Mouse (Mus musculus): Measurements from ENCODE around the gene Slc25a39.
A peak's percentile ranks its signal among the peaks of the same experiment; 100 is the strongest.
"Not testable (repeated sequence)": the region's sequence is repeated elsewhere in the genome, so short reads cannot be mapped to it uniquely, and the experiment has no call there.

Gene Slc25a39

DNA sequence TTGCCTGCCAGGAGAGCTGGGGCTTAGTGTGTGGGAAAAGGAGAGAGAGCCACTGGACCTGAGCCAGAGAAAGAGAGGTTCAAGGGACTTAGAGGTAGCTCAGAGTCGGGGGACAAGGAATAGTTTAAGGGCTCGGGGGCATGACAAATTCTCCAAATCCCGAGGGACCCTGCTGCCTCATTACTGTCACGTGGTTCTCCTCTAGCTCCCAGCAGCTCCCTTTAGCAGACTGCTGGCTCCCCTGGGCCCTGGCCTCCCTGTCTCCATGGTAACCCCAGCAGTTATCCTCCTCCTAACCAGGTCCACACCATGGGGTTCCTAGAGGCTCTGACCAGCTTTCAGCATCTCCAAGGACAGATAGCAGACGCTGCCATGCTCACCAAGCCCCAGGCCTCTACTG, 12.5 kb downstream of the Slc25a39 start:
- DNase-seq (ENCODE audit: low spot score in 2 of 2) = no peak

DNA sequence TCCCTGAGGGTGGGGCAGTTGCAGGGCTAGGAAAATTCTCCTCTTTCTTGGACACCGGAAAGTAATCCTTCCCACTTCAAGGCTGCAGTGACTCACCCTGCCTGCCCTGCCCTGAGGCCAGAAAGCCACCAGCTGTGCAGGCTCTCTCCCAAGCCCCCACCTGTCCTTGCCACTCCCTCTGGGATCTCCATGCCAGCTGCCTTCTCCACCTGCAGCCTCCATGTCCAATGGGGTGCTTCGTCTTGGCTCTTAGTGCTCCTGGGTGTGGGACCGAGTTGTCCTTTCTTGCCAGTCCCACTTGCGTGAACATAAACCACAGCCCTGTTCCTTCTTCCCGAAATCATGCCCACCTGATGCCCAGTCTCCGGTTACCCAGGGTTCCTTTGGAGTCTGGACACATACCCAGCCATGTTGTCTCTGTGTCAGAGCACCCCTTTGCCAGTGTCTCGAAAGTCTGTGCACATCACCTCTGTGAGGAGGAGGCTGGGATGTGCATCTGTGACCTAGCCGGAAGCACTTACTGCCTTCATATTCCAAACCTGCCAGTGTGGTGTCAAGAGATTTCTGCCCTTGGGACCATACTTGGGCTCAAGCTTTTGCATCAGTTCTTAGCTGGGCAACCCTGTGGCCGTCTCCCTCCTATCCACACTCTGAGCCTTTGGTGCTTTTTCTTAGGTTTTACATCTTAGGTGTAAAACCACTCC, 13.2 kb downstream of the Slc25a39 start:
- no peak for DNase-seq (ENCODE audit: low spot score in 2 of 2)

DNA sequence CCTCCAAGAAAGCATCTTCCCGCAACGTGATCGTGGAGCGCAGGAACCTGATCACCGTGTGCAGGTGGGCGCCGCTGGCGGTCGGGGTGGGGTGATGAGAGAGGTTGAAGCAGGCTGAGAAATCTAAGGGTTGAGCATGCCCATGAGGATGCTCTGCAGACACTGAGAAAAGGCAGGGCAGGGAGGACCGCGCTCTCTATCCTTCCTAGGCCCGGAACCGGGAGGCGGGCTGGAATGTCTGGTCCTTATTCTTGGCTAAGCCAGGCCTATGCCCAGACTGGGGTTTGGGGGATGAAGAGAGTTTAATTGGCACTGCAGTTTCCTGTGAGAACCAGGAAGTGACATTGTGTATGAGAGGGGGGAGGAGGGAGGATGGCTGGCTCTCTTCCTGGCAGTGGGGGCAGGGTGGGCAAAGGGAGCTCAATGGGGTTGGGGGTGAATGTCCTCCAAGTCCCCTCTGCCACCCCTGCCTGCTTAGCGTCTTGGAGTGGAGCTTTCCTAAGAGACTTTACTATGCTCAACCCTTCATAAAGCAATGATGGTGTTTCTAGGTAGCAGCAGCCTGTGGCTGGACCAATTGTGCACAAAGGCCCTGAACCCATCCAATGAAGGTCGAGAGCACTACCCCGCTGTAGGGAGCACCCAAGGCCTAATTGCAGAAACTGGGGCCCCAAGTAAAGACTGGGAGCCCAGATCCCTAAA, 13.9 kb downstream of the Slc25a39 start:
- peak in 1 of 2 experiments; percentile 34 for DNase-seq (ENCODE audit: low spot score in 2 of 2)

DNA sequence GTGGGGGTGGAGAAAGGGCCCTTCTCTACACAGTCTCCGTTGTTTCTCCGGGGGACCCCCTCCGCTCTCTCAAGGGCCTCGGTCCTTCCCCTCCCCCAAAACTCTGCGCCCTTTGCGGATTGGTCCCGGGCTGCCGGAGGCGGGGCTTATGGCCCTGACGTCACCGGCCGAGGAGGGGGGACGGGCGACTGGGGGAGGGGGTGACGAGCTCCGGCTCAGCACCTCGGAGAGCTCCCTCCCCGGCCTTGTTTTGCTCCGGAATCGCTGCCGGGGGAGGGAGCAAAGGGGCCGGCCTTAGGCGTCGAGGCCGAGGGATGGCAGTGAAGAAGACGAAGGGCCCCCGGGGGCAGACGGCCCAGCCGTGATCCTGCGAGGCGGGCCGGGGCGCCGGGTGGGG, 14.5 kb downstream of the Slc25a39 start, which contains the start of gene Rundc3a:
TSS of gene Rundc3a (plus strand) at position 166 of the 397 bp plus-strand sequence.
- DNase-seq (ENCODE audit: low spot score in 2 of 2) = peak; percentile 91 to 95

DNA sequence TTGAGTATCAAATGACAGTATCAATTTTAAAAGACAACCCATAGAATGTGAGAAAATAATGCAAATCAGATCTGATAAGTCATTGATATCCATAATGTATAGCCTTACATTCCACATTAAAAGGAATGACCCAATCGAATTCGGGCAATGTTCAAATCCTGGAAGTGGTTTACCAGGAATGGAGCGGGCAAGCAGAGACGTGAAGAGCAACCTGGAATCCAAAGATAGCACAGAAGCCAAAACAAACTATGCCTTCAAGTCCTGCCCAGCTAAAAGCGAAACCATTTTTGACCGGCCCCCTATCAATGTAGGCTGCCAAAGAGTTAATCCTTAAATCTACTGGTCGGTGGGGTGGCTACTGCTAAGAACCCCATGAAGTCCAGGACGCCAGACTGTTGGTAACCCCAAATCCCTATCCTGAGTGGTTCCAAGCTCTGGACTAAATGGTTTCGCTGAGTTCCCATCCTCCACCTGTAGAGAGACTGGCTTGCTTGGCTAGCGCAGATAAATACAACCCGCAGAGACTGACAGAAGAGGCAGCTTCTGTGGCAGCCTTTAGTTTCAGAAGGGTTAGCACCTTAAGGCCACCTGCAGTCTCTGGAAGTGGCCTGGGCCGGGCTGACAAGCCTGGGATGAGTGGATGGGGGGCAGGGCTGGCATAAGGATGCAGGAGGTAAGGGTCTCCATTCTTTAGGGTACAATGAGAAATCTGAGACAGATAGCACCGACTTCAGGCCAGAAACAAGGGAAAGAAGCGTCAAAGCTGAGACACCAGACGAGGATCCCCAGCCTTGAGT, 15.1 kb downstream of the Slc25a39 start:
- DNase-seq (ENCODE audit: low spot score in 2 of 2) = no peak

DNA sequence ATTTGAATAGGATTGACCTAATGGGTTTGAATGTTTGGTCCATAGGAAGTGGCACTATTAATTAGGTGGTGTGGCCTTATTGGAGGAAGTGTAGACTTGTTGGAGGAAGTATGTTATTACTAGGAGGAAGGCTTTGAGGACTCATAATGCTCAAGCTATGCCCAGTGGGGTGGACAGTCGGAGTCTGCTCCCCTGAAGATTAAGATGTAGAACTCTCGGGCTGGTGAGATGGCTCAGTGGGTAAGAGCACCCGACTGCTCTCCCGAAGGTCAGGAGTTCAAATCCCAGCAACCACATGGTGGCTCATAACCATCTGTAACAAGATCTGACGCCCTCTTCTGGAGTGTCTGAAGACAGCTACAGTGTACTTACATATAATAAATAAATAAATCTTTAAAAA, 18.3 kb downstream of the Slc25a39 start:
- DNase-seq (ENCODE audit: low spot score in 2 of 2) = not testable (repeated sequence)

DNA sequence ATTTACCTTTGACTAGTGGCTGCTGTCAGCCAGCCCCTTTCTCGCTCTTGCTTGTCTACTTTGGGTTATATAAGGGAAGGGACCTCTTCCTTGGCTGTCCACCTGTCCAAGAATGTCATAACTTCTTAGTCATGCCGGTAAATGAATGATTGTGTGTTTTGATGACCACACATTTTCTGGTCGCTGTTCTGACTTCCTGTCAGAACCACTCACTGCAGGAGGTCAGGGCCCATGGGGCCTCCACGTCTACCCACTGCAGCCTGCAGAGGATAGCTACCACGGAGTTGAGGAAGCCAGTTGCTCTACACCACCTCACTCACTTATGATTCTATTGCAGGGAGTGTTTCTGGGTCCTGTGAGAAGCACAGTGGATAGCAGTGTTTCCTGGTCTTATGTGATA, 21.6 kb downstream of the Slc25a39 start:
- no peak for DNase-seq (ENCODE audit: low spot score in 2 of 2)

DNA sequence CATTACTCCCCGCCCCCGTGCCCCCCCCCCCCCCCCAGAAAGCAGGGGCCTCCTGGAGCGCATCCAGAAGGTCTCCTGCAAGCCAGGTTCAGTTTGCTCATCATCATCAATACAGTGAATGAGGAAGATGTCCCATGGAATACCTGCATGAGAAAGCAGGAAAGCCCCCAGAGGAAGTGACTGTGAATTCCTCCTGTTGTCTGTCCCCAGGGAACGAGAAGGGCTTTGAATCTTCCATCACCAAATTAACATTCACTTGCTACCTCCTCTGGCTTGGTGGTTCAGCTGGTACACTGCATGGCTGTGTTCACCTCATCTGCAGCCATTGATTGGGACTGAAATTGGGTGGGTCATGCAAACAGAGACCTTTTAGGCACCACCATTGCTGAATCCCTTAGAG, 22.7 kb downstream of the Slc25a39 start:
- DNase-seq (ENCODE audit: low spot score in 2 of 2) = no peak

DNA sequence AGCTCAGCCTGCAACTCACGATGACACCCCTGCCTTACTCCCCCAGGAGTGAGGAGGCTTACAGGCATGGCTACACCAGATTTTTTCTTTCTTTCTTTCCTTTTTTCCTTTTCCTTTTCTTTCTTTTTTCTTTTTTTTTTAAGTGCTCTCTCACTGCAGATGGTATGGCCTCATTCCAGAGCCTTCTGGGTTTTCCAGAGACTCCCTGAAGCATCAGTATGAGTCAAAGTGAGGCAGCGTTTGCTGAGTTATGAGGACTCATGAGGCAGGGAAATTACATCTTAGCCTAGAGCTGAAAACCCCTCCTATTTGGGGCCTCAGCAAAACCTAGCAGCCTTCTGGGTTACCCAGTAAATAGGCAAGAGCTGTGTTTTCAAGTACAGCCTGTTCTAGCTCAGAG, 23.3 kb downstream of the Slc25a39 start:
- no peak for DNase-seq (ENCODE audit: low spot score in 2 of 2)

DNA sequence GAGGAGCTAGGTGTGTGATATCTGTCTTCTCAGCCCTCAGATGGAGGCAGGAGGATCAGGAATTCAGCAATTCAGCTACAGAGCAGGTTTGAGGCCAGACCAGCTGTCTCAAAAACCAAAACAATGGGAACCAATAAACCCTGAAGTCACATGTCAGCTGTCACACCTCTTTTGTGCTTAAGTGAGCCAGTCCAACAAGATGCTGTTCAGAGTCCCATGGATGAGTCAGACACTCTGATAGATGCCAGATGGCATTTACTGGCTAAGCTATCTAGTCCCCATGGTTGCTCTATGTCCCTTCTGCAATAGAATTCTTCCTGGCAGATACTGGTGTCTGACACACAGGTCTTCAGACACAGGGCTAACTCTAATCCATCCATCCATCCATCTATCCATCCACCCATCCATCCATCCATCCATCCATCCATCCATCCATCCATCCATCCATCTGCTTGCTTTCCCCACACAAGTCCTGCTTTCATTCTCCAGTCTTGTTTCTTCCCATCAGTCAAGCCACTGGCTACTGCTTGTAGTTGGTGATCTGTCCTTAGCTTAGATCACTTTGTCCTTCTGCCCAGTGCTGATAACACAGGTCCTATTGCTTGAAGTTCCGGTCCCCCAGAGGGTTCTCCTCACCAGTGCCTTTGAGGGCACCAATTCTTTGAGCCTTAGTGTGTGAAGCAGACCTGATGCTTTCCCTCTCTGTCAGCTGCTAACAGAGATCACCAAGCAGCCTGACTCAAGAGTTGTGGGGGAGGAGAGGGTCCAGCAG, 24.2 kb downstream of the Slc25a39 start:
- DNase-seq (ENCODE audit: low spot score in 2 of 2) = no peak

DNA sequence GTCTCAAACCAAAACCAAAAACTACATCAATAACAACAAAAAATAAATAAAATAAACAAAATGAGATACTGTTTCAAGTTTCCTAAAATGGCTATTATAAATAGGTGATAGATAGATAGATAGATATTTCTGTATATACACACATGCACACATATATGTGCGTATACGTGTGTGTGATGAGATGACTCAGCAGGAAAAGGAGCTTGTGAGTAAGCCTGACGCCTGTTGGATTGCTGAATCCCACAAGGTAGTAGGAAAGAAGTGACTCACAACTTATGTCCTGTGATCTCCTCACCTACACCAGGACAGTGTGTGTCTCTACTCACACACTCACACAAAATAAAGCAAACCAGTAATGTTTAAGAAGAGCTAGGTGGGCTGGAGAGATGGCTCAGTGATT, 25.0 kb downstream of the Slc25a39 start:
- DNase-seq (ENCODE audit: low spot score in 2 of 2) = no peak

DNA sequence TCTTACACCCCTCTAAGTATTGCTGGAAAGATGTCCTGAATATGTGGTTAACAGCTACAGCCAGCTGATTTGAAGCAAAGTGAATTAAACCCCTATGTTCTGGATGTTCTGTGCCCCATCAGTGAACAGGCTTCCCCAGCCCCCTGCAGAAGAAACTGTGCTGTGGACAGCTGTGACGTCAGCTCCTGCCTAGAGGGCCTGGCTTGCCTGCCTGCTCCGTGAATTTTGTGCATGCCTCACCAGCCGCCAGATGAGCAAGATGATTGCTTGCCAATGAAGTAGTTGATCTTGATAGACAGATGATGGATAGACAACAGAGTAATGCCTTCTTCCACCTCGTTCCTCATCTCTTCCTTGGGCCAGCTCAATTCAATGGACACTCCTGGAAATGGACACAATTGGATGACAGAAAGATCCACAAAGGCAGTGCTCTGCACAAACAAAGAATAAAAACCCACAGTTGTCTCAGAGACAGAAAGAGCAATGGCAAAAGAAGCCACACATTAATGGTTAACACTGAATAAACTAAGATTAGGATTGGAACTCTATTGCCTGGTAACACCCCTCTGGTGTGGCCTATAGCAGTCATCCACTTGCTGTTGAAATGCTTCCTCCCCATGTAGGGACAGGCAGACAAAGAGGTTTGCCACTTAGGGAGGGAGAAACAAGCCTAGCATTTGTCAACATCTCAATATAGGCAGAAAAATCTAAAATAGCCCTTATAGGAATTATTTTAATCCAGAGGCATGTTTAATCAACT, 26.2 kb downstream of the Slc25a39 start:
- no peak for DNase-seq (ENCODE audit: low spot score in 2 of 2)

DNA sequence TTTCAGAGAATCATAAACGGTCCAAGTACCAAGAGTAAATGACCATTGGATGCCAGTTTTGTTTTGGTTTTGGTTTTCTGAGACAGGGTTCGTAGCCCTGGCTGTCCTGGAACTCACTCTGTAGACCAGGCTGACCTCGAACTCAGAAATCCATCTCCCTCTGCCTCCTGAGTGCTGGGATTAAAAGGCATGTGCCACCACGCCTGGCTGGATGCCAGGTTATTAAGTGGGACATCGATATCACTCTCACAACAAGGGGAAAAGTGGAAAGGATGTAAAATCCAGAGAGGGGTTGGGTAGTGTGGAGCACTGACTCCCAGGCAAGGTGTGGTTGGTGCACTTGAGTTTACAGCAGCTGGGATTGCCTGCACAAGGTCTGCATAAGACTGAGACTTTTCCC, 27.7 kb downstream of the Slc25a39 start:
- no peak for DNase-seq (ENCODE audit: low spot score in 2 of 2)

DNA sequence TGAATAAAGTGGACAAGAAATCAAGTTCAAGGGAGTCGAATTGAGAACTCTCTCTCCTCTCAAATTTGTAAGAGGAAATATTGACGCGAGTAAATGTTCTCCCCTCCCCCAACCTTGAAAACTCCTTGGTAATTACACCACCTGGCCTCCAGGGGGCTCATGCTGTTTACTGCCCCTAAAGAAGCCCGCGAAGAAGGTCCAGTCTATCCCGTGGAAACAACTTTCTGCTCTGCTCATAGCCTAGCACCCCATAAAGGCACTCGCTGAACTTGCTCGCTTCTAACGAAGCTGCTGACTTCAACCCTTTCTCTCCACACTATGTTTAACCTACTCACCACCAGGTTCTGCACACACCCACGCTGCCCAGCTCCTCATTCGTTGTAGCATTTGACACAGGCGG, 30.6 kb downstream of the Slc25a39 start:
- no peak for DNase-seq (ENCODE audit: low spot score in 2 of 2)

DNA sequence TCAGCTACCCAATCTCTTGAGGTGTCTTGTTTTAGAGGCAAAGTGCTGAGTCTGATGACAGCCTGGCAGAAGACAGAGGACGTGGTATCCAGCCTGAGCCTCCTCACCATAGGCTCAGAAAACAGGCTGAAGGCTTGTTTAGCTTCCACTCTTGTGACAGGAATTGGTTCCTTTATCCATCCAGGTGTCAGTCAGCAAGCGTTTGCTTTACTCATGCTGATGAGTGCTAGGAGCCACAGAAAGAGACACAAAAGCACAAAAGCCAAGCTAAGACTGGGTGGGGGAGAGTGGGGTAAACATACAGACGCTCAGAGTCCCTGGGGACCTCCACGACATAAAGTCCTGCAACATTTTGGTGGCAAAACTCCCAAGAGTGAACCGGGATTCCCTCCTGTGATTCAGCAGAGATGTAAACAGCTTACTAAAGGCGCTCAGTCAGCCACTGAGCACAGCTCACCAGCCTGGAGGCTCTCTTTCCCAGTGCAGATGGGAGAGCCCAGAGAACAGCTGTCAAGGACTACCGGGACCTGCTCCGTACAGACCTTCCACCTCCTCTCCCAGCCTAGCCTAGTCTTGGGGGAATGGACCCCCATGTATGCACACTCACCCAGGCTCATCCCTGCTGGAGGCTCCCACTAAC, 31.4 kb downstream of the Slc25a39 start:
- DNase-seq (ENCODE audit: low spot score in 2 of 2) = no peak

DNA sequence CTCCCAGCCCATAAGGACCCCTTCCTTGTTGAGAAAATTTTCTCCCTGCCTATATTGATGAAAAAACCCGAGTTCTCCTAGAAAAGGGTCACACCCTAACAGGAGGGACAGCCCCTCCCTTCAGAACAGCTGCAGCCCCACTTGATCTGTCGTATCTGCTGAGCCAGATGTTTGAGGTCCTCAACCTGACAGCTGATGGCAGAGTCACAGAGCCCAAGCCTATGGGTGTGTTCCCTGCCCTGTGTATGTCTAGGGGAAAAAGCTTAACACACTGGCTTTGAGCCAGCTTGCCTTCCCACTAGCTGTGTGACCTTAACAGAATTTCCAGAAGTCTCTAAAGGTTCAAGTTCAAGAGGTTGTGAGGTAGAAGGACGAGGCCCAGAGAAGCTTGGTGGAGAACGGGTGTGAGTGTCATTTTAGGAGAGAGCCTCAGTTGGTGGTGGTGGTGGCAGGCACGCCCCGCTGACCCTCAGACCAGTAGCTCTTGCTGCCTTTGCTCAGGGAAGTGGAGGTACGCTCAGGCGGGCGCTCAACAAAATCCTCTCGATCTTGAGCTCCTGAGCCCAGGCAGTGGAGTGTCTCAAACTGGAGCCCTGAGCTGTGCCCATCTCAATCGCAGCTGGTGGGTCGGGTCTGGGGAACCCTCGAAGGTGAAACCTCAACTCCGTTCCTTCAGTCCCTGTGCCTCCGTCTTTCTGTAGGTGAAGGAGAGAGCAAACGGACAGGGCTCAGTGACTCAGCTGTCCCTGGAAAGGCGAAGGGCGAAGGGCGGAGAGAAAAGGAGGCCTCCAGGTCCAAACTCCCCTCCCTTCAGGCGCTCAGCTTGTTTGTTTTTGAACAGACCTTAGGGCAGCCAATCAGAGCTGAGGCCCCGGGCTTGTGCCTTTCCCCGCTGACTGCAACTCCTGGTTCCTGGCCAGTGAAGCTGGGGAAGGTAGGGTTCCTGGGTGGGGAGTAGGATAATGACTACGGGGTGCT, 32.3 kb downstream of the Slc25a39 start:
- no peak for DNase-seq (ENCODE audit: low spot score in 2 of 2)

DNA sequence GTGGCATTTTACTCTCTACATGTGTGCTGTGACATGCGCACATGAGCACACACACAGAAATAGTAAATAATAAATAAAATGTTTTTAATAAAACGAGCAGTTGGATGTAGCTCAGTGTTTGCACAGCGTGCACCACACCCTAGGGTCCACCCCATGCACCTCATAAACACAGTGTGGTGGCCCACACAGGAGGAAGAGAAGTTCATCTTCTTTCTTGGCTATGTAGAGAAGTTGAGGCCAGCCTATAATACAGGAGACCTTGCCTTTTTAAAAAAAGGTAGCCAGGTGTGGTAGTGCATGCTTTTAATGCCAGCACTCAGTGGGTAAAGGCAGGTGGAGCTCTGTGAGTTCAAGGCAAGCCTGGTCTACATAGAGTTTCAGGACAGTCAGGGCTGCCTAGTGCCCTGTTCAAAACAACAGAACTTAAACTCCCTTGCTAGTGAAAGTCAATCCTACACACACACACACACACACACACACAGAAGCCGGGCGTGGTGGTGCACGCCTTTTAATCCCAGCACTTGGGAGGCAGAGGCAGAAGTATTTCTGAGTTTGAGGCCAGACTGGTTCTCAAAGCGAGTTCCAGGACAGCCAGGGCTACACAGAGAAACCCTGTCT, 33.5 kb downstream of the Slc25a39 start:
- DNase-seq (ENCODE audit: low spot score in 2 of 2) = no peak

DNA sequence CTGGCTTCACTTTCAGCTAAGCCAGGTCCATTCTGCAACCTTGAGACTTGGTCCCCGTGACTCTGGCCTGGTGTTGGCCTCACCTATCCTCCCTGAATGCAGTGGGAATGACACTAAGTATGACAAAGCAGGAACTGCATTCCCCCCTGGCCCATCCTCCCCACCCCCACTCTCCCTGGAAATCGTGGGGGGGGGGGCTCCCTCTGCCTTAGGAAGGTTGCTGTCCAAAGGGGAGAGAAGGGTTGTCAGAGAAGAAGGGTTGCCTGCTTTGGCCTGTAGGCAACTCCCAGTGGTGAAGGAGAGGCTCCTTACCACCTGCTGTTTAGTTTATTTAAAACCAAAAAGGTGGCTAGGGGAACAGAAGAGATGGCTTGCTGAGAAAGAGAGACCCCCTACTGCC, 34.1 kb downstream of the Slc25a39 start:
- DNase-seq (ENCODE audit: low spot score in 2 of 2) = no peak

DNA sequence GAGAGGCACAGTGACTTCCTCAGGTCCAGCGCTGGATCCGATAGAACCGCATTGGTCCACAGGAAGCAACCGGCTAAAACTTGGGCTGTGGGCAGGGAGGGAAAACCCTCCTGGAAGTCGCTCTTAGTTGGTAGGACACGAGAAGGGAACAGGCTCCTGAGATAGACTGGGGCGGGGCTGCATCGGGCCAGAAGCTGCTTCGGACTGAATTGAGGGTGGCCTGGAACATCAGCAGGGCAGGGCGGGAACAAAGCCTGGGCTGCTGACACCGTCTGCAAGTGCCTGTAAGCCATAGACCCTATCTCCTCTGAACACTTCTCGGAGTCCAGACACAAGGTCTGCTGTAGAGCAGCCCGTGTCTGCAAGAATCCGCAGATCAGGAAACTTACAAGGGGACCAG, 34.8 kb downstream of the Slc25a39 start:
- no peak for DNase-seq (ENCODE audit: low spot score in 2 of 2)
